Mouse (Mus musculus) stomach, postnatal 0 days (tissue): ENCODE data around the gene Hbb-bh2.

Source experiments
- CTCF ChIP-seq: IDR thresholded peaks from 2 replicates; pipeline ENCODE4 v1.5.1; 2016; ENCODE audit warnings: antibody characterized with exemption, low read depth, mild to moderate bottlenecking, moderate library complexity
- EP300 ChIP-seq: optimal IDR thresholded peaks from 2 replicates; pipeline ENCODE3; 2016; ENCODE audit warnings: antibody characterized with exemption

GRCm38 (mm10) chr7:103840268-103840667 lies at the start of gene Hbb-bh2:
- no peak for TF ChIP-seq EP300
- no peak for TF ChIP-seq CTCF
